Mouse (Mus musculus): ENCODE results near the gene Sh3bp5. TPM values are rescaled to one million over a fixed set of nuclear protein-coding genes. Genes with fewer than 3 reads are reported as not detected.

The Sh3bp5 gene
- polyA plus RNA-seq, 1 experiment = 43.4 TPM

DNA sequence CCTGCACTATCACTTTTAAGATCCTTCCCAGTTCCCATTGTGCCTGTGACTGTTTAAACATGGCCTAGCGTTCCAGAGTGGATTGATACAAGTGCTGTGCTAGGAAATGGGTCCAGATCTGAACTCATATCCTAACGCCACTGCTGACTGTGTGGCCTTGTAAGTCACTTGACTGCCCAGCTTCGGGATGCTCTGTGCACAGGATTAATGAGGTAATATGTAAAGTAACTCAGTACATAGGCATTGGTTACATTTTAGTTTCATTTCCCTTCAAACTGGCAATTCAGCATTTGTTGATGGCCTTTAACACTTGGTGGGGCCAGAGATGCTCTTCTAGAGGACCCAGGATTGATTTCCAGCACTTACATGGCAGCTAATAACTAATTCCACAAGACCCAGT is 59.5 kb downstream of the Sh3bp5 start:
- TF ChIP-seq CTCF (conservative IDR thresholded peaks at IDR 0.05; ENCODE audit: insufficient read depth, insufficient read length, low read depth, low read length) = no peak
- TF ChIP-seq POLR2A (IDR thresholded peaks at IDR 0.05; ENCODE audit: low read depth, low read length) = no peak
- no peaks in the 10 kb centered on the region for H3K27me3 ChIP-seq (replicated peaks; ENCODE audit: control insufficient read depth, insufficient read depth, low read length)
- 78% methylated on average over 3 of the region's 3 CpGs for WGBS
- H3K4me1 ChIP-seq (ENCODE audit: control insufficient read depth, insufficient read depth, low read length) = no peaks in the 10 kb centered on the region
- H3K36me3 ChIP-seq (ENCODE audit: control insufficient read depth, insufficient read depth, low read length) = peaks cover 17% of the 10 kb centered on the region
- no peak overlapping the region for H3K4me3 ChIP-seq (ENCODE audit: insufficient read depth, low read depth, low read length)
- no peak overlapping the region for H3K27ac ChIP-seq (ENCODE audit: insufficient read depth, low read depth, low read length)
- DNase-seq = no peak

DNA sequence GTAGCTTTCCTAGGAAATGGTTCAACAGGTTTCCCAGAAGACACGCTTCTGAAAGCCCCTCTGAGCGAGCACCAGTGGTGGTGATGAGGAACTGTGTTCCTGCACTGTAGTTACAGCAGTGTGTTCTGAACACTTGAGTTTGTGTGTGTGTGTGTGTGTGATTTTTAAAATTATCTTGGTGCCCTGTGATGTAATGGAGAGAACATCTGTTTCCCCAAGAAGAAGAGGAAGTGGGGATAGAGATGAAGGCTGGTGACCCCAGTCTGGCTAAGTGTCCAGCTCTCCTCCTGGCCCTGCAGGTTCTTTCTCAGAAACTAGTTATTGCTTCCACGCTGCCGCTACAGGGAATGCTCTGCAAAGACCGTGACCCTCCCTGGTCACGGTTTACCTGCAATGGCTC is 61.5 kb downstream of the Sh3bp5 start:
- Histone ChIP-seq H3K4me1 (ENCODE audit: control insufficient read depth, insufficient read depth, low read length) (no peaks in the 10 kb centered on the region), H3K36me3 (ENCODE audit: control insufficient read depth, insufficient read depth, low read length) (peaks cover 22% of the 10 kb centered on the region), H3K27ac (ENCODE audit: insufficient read depth, low read depth, low read length) (no peak overlapping the region), H3K4me3 (ENCODE audit: insufficient read depth, low read depth, low read length) (no peak overlapping the region), H3K27me3 (replicated peaks; ENCODE audit: control insufficient read depth, insufficient read depth, low read length) (no peaks in the 10 kb centered on the region)
- 82% methylated on average over 6 of the region's 6 CpGs for WGBS
- no peak for DNase-seq
- no peak for TF ChIP-seq CTCF (conservative IDR thresholded peaks at IDR 0.05; ENCODE audit: insufficient read depth, insufficient read length, low read depth, low read length)
- TF ChIP-seq POLR2A (IDR thresholded peaks at IDR 0.05; ENCODE audit: low read depth, low read length) = no peak

DNA sequence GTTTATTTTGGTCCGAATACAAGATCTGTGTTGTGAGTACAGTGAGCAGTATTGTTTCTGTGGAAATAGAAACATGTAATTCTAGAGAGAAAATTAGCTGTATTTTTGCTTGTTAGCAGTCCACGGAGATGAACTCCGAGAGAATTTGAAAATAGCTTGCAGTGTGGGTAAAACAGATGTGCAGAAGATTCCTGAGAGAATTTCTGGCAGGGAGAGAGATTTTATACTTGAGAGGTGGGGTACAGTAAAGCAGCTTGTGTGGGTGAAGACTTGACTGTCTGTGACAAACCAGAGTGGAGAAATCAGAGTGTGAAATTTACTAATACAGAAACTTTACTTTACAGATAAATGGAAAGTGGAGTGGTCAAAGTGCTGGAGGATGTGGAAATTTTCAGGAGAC is 66.5 kb downstream of the Sh3bp5 start:
- 83% methylated on average over 3 of the region's 3 CpGs for WGBS
- TF ChIP-seq CTCF (conservative IDR thresholded peaks at IDR 0.05; ENCODE audit: insufficient read depth, insufficient read length, low read depth, low read length) = no peak
- no peak for TF ChIP-seq POLR2A (IDR thresholded peaks at IDR 0.05; ENCODE audit: low read depth, low read length)
- peaks cover 19% of the 10 kb centered on the region for H3K36me3 ChIP-seq (ENCODE audit: control insufficient read depth, insufficient read depth, low read length)

DNA sequence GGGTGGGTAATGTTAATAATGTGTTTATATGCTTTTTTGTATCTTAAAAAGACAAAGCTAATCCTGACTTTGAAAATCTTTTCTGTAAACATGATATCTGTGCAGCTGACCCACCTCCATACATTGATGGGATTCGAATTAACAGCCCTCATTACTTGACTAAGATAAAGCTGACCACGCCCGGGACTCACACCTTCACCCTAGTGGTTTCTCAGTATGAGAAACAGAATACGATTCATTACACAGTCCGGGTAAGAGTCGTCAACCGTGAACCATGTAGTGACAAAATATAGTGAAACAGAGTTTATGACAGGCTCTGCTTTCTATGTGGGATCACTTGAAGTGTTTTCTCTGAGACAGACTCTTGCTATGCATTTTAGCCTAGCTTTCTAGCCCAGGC is 67.9 kb downstream of the Sh3bp5 start:
- H3K36me3 ChIP-seq (ENCODE audit: control insufficient read depth, insufficient read depth, low read length) = peaks cover 17% of the 10 kb centered on the region
- no peak overlapping the region for H3K4me3 ChIP-seq (ENCODE audit: insufficient read depth, low read depth, low read length)
- WGBS = 83% methylated on average over 7 of the region's 7 CpGs

More for the DNA sequence above, 66.5 kb downstream of the Sh3bp5 start:
- Histone ChIP-seq H3K4me1 (ENCODE audit: control insufficient read depth, insufficient read depth, low read length) (no peaks in the 10 kb centered on the region), H3K4me3 (ENCODE audit: insufficient read depth, low read depth, low read length) (no peak overlapping the region), H3K27me3 (replicated peaks; ENCODE audit: control insufficient read depth, insufficient read depth, low read length) (no peaks in the 10 kb centered on the region), H3K27ac (ENCODE audit: insufficient read depth, low read depth, low read length) (no peak overlapping the region)
- no peak for DNase-seq

DNA sequence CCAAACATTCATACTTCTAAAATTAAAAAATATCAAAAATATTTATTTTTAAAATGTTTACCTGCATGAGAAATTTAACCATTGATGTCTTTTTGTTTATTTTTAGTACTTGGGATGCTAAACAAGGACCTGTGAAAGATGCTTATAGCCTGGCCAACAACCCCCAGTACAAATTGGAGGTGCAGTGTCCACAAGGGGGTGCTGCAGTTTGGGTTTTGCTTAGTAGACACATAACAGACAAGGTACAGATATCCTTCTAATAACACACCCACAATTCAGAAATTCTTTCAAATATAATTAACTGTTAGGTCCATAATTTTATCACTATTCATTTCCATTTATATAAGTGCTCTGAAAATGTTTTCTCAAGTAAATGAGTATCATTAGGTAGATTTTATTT is 70.5 kb downstream of the Sh3bp5 start:
- H3K4me3 ChIP-seq (ENCODE audit: insufficient read depth, low read depth, low read length) = no peak overlapping the region
- H3K4me1 ChIP-seq (ENCODE audit: control insufficient read depth, insufficient read depth, low read length) = peaks cover 9% of the 10 kb centered on the region; the same call in 1 of the 2 replicates
- no peak for TF ChIP-seq POLR2A (IDR thresholded peaks at IDR 0.05; ENCODE audit: low read depth, low read length)
- peak; percentile 64 for TF ChIP-seq CTCF (conservative IDR thresholded peaks at IDR 0.05; ENCODE audit: insufficient read depth, insufficient read length, low read depth, low read length)
- H3K27me3 ChIP-seq (replicated peaks; ENCODE audit: control insufficient read depth, insufficient read depth, low read length) = no peaks in the 10 kb centered on the region
- DNase-seq = peak; percentile 77
- H3K36me3 ChIP-seq (ENCODE audit: control insufficient read depth, insufficient read depth, low read length) = peaks cover 11% of the 10 kb centered on the region
- H3K27ac ChIP-seq (ENCODE audit: insufficient read depth, low read depth, low read length) = no peak overlapping the region

More for the DNA sequence above, 67.9 kb downstream of the Sh3bp5 start:
- no peaks in the 10 kb centered on the region for H3K27me3 ChIP-seq (replicated peaks; ENCODE audit: control insufficient read depth, insufficient read depth, low read length)
- DNase-seq = no peak
- TF ChIP-seq CTCF (conservative IDR thresholded peaks at IDR 0.05; ENCODE audit: insufficient read depth, insufficient read length, low read depth, low read length) = no peak
- no peak for TF ChIP-seq POLR2A (IDR thresholded peaks at IDR 0.05; ENCODE audit: low read depth, low read length)
- no peaks in the 10 kb centered on the region for H3K4me1 ChIP-seq (ENCODE audit: control insufficient read depth, insufficient read depth, low read length)
- no peak overlapping the region for H3K27ac ChIP-seq (ENCODE audit: insufficient read depth, low read depth, low read length)

DNA sequence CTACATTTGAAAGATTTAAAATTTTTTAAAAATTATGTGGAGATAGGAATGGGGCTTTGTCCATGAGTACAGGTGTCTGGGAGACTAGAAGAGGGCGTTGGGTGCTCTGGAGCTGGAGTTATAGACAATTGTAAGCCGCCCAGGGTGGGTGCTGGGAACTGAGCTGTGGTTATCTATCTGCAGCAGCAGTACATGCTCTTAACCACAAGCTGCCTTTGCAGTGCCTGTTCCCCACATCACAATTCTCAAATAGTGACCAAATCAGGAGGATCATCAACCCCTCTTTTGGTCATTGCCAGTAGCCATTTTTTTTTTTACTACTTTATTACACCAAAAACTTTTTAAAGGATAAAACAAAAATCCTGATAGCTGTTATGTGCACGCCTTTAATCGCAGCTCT is 71.3 kb downstream of the Sh3bp5 start:
- Histone ChIP-seq H3K4me1 (ENCODE audit: control insufficient read depth, insufficient read depth, low read length) (peaks cover 9% of the 10 kb centered on the region; the same call in 1 of the 2 replicates), H3K4me3 (ENCODE audit: insufficient read depth, low read depth, low read length) (no peak overlapping the region), H3K36me3 (ENCODE audit: control insufficient read depth, insufficient read depth, low read length) (peaks cover 10% of the 10 kb centered on the region), H3K27me3 (replicated peaks; ENCODE audit: control insufficient read depth, insufficient read depth, low read length) (no peaks in the 10 kb centered on the region), H3K27ac (ENCODE audit: insufficient read depth, low read depth, low read length) (no peak overlapping the region)
- DNase-seq = no peak
- WGBS = 97% methylated on average over 4 of the region's 4 CpGs
- TF ChIP-seq CTCF (conservative IDR thresholded peaks at IDR 0.05; ENCODE audit: insufficient read depth, insufficient read length, low read depth, low read length) (no peak), POLR2A (IDR thresholded peaks at IDR 0.05; ENCODE audit: low read depth, low read length) (no peak)

DNA sequence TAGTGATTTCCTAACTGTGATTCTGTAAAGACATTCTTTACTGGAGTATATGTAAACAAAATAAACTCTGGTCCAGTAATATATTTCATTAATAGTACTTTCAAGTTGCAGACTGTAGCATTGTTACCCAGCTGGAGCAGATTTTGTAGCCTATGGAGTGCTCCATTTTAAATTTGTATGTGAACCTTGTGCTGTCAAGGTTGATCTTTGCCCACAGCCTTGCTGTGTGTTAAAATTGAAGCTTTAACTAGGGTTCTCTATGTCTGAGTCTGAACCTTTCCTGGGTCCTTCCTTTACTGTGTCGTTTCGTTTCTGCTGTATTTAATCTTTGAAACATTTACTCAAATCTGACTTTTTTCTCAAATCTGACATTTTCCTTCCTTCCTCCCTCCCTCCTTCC is 73.6 kb downstream of the Sh3bp5 start:
- Histone ChIP-seq H3K36me3 (ENCODE audit: control insufficient read depth, insufficient read depth, low read length) (peaks cover 6% of the 10 kb centered on the region), H3K4me3 (ENCODE audit: insufficient read depth, low read depth, low read length) (no peak overlapping the region), H3K27ac (ENCODE audit: insufficient read depth, low read depth, low read length) (peak overlapping the region; percentile 52), H3K27me3 (replicated peaks; ENCODE audit: control insufficient read depth, insufficient read depth, low read length) (no peaks in the 10 kb centered on the region), H3K4me1 (ENCODE audit: control insufficient read depth, insufficient read depth, low read length) (peaks cover 9% of the 10 kb centered on the region; the same call in 1 of the 2 replicates)
- TF ChIP-seq CTCF (conservative IDR thresholded peaks at IDR 0.05; ENCODE audit: insufficient read depth, insufficient read length, low read depth, low read length) (no peak), POLR2A (IDR thresholded peaks at IDR 0.05; ENCODE audit: low read depth, low read length) (no peak)
- WGBS = 39% methylated on average over 2 of the region's 2 CpGs
- peak; percentile 52 for DNase-seq

Measured in kidney, adult 2 months (tissue).